Mouse (Mus musculus) heart, postnatal 0 days (tissue): ENCODE measurements around the gene Gng2.

Experiments used
- CTCF ChIP-seq: IDR thresholded peaks from 2 replicates; pipeline ENCODE4 v1.5.1; 2016; ENCODE audit warnings: antibody characterized with exemption, control low read depth, low read depth
- EP300 ChIP-seq: IDR thresholded peaks from 2 replicates; pipeline ENCODE4 v1.6.1; 2016; ENCODE audit warnings: antibody characterized with exemption, low read depth

DNA sequence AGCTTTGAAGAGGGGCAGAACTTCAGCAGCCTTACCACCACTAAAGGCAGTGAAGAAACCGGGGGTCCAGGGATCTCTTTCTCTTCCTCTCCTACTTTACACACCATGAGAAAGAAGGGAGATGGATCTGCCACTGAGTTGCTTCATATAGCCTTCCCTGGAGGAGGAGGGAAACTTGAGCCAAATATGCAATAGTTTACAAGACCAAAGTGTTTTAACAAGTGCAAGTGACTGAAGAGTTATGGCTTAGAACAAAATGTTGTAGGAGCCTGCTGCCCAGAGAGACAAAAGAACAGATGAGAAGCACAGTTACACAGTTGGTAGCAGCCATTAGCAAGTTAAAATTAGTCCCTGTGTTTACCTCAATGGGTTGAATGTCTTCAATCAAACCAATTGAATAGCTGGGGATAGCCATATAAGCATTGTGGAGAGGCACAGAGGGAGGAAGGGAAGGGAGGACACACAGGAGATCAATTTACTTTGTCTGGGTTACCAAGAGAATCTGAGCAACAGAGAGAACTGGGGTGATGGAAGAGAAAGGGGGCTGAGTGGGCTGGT is 13.1 kb upstream of the Gng2 start:
- TF ChIP-seq CTCF (no peak), EP300 (no peak)
